Mouse (Mus musculus): ENCODE results near the gene Mettl7a3. TPM values are rescaled to one million over a fixed set of nuclear protein-coding genes. Genes with fewer than 3 reads are reported as not detected.
"Not testable (repeated sequence)": the region's sequence is repeated elsewhere in the genome, so short reads cannot be mapped to it uniquely, and the experiment has no call there.

Mettl7a3 gene
- polyA plus RNA-seq, 1 experiment from 2014 or later, result 0.17 TPM

DNA sequence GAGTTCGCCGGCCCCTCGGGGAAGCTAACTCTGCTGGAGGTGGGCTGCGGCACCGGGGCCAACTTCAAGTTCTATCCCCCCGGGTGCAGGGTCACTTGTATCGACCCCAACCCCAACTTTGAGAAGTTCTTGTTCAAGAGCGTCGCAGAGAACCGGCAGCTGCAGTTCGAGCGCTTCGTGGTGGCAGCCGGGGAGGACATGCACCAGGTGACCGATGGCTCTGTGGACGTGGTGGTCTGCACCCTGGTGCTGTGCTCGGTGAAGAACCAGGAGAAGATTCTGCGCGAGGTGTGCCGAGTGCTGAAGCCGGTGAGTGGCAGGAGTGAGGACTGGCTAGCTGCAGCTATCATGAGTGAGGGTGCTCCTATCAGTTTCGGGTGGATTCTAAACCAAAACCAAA is 18.7 kb downstream of the Mettl7a3 start:
- not testable (repeated sequence) for H3K27me3 ChIP-seq (ENCODE audit: control insufficient read depth, insufficient read depth, low read length); H3K27ac ChIP-seq (replicated peaks; ENCODE audit: low read depth, low read length); H3K9me3 ChIP-seq (replicated peaks; ENCODE audit: control insufficient read depth, low read length); H3K9ac ChIP-seq (replicated peaks; ENCODE audit: low read length); H3K36me3 ChIP-seq (replicated peaks; ENCODE audit: control insufficient read depth, insufficient read depth, low read depth, low read length); ATAC-seq (replicated peaks; ENCODE audit: insufficient number of reproducible peaks, low FRiP score, low TSS enrichment, low read depth); H3K4me3 ChIP-seq (ENCODE audit: low read depth, low read length); DNase-seq (ENCODE audit: low spot score); H3K4me2 ChIP-seq (ENCODE audit: low read depth, low read length); H3K4me1 ChIP-seq (ENCODE audit: control insufficient read depth, insufficient read depth, low read length)
- WGBS, result 85% methylated on average over 13 of the region's 22 CpGs

DNA sequence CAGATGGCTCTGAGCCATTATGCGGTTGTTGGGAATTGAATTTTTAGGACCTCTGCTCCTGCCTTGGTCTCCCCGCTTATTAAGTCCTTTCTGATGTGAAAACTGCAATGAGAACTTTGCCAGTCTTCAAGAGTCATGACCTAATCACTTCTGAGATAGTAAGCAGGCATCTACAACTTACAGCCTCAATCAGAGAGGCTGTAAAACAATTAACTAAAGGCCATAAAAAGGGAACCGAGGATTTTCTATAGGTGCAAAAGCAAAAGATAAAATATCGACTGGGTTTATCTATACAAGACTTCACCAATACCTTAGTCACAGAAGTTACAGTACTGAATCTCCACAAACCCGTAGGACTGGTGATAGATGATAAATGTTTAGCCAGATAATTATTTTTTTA is 21.1 kb downstream of the Mettl7a3 start:
- Histone ChIP-seq H3K4me1 (ENCODE audit: control insufficient read depth, insufficient read depth, low read length) (no peaks in the 10 kb centered on the region), H3K27me3 (ENCODE audit: control insufficient read depth, insufficient read depth, low read length) (no peaks in the 10 kb centered on the region)
- WGBS, result 83% methylated on average over 5 of the region's 5 CpGs

DNA sequence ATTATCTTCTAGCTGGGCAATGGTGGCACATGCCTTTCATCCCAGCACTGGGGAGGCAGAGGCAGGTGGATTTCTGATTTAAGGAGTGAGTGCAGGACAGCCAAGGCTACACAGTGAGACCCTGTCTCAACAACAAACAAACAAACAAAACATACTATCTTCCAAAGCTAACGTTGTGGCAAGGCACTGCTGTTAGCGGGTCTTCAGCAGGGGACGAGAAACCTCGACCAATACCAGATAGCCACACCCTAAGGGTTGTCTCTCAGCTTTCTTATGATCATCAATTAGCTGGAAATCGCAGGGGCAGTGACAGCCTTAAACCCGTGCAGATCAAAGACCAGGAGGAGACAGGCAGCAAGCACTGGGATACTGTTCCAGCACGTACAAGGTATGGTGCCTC is 29.5 kb downstream of the Mettl7a3 start, which contains the start of gene Higd1c:
TSS of gene Higd1c (plus strand) at position 301 of the 400 bp plus-strand sequence.
- Histone ChIP-seq H3K4me2 (ENCODE audit: low read depth, low read length) (no peak within 1 kb of the TSS), H3K9ac (replicated peaks; ENCODE audit: low read length) (no peak within 1 kb of the TSS), H3K4me1 (ENCODE audit: control insufficient read depth, insufficient read depth, low read length) (no peaks in the 10 kb centered on the region), H3K36me3 (replicated peaks; ENCODE audit: control insufficient read depth, insufficient read depth, low read depth, low read length) (no peaks in the 10 kb centered on the region), H3K9me3 (replicated peaks; ENCODE audit: control insufficient read depth, low read length) (no peaks in the 10 kb centered on the region), H3K27me3 (ENCODE audit: control insufficient read depth, insufficient read depth, low read length) (no peaks in the 10 kb centered on the region), H3K4me3 (ENCODE audit: low read depth, low read length) (no peak within 1 kb of the TSS), H3K27ac (replicated peaks; ENCODE audit: low read depth, low read length) (no peak within 1 kb of the TSS)
- no peak for DNase-seq (ENCODE audit: low spot score)
- no peak for ATAC-seq (replicated peaks; ENCODE audit: insufficient number of reproducible peaks, low FRiP score, low TSS enrichment, low read depth)
- 69% methylated on average over 7 of the region's 7 CpGs for WGBS

More for the DNA sequence above, 21.1 kb downstream of the Mettl7a3 start:
- Histone ChIP-seq H3K9me3 (replicated peaks; ENCODE audit: control insufficient read depth, low read length) (no peaks in the 10 kb centered on the region), H3K36me3 (replicated peaks; ENCODE audit: control insufficient read depth, insufficient read depth, low read depth, low read length) (no peaks in the 10 kb centered on the region), H3K9ac (replicated peaks; ENCODE audit: low read length) (no peak overlapping the region), H3K4me3 (ENCODE audit: low read depth, low read length) (no peak overlapping the region), H3K4me2 (ENCODE audit: low read depth, low read length) (no peak overlapping the region), H3K27ac (replicated peaks; ENCODE audit: low read depth, low read length) (no peak overlapping the region)
- ATAC-seq (replicated peaks; ENCODE audit: insufficient number of reproducible peaks, low FRiP score, low TSS enrichment, low read depth) (no peak), DNase-seq (ENCODE audit: low spot score) (no peak)

DNA sequence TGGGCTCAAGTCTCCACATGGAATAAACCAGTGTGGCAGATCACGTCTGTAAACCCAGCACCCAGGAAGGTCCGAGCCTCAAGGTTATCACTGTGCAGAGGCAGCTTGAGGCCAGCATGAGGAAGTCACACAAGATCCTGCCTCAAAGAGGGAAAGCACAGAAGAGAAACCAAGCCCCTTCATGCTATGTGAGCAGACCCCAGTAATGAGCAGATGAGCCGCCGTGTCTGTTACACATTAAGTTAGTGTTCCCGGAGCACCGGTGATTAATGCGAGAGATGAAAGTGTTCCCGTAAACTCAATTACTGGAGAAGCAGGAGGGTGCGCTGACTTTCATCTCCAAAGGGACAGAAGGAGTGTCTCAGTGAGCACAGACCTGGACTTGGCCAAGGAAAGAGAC is 31.2 kb downstream of the Mettl7a3 start:
- DNase-seq (ENCODE audit: low spot score); H3K9ac ChIP-seq (replicated peaks; ENCODE audit: low read length); H3K36me3 ChIP-seq (replicated peaks; ENCODE audit: control insufficient read depth, insufficient read depth, low read depth, low read length); H3K27me3 ChIP-seq (ENCODE audit: control insufficient read depth, insufficient read depth, low read length); H3K4me1 ChIP-seq (ENCODE audit: control insufficient read depth, insufficient read depth, low read length); ATAC-seq (replicated peaks; ENCODE audit: insufficient number of reproducible peaks, low FRiP score, low TSS enrichment, low read depth); H3K4me3 ChIP-seq (ENCODE audit: low read depth, low read length); H3K27ac ChIP-seq (replicated peaks; ENCODE audit: low read depth, low read length); H3K9me3 ChIP-seq (replicated peaks; ENCODE audit: control insufficient read depth, low read length); H3K4me2 ChIP-seq (ENCODE audit: low read depth, low read length): not testable (repeated sequence)
- WGBS, result 40% methylated on average over 7 of the region's 9 CpGs

DNA sequence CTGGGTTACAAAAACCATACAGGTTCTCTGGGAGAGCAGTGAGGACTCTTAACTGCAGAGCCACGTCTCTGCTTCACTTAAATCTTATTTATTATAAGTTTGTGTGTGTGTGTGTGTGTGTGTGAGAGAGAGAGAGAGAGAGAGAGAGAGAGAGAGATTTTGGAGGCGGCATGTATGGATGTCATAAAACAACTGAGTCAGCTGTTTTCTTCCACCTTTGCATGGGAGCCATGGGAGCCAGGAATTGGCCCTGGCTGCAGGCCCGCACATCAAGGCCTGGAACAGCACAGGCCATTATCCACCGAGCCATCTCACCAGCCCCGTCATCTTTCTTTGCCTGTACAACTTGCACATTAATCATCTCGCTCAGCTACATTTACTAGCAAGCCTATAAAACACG is 32.4 kb downstream of the Mettl7a3 start:
- WGBS, result 88% methylated on average over 7 of the region's 7 CpGs
- Histone ChIP-seq H3K27me3 (ENCODE audit: control insufficient read depth, insufficient read depth, low read length) (no peaks in the 10 kb centered on the region), H3K36me3 (replicated peaks; ENCODE audit: control insufficient read depth, insufficient read depth, low read depth, low read length) (no peaks in the 10 kb centered on the region), H3K9me3 (replicated peaks; ENCODE audit: control insufficient read depth, low read length) (no peaks in the 10 kb centered on the region), H3K4me1 (ENCODE audit: control insufficient read depth, insufficient read depth, low read length) (no peaks in the 10 kb centered on the region), H3K27ac (replicated peaks; ENCODE audit: low read depth, low read length) (no peak overlapping the region), H3K4me2 (ENCODE audit: low read depth, low read length) (no peak overlapping the region), H3K4me3 (ENCODE audit: low read depth, low read length) (no peak overlapping the region), H3K9ac (replicated peaks; ENCODE audit: low read length) (no peak overlapping the region)
- ATAC-seq (replicated peaks; ENCODE audit: insufficient number of reproducible peaks, low FRiP score, low TSS enrichment, low read depth) (no peak), DNase-seq (ENCODE audit: low spot score) (no peak)

DNA sequence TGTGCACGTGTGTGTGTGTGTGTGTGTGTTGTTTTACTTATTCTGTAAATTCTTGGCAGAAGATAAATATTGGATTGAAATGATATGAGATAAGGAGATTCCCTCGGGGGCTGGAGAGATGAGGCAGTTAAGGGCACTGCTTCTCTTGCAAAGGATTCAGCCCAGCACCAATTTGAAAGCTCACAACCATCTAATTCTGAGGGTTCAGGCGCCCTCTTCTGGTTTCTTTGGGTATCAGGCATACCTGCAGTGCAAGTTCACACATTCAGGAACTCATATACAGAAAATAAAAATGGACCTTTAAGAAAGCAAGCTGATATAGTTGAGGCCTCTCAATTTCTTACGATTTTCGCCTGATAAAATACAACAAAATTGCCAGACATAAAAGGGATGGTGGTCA is 40.3 kb downstream of the Mettl7a3 start:
- H3K4me3 ChIP-seq (ENCODE audit: low read depth, low read length), result no peak overlapping the region
- H3K9me3 ChIP-seq (replicated peaks; ENCODE audit: control insufficient read depth, low read length), result no peaks in the 10 kb centered on the region

DNA sequence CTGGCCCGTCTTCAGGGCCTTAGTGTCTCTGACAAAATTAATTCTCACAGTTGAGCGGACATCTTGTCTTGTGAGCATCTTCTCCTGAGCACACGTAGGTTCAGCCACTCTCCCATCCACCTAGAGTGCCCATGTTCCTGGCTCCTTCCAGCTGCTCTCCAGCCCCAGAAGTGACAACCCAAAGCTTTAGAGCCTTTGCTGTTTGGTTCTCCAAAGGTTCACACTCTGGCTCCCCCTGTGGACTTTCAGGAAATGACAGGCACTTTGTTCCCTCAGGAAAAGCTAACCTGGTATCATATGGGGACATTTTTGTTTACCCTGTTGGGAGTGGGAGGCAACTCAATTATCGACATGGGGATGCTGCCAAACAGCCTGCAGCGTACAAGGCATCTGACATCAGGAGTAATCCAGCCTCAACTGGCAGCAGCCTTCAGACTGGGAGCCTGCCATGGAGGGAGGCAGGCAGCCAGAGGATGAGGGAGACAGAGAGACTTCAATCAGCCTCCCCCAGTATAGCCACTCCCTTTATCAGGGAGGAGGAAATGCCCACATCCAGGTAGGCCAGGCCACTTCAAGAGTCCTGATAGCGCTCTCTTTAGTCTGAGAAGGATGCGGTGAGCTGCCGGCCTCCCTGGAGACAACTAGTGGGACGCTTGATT is 43.2 kb downstream of the Mettl7a3 start:
- H3K4me3 ChIP-seq (ENCODE audit: low read depth, low read length); H3K27me3 ChIP-seq (ENCODE audit: control insufficient read depth, insufficient read depth, low read length); H3K4me2 ChIP-seq (ENCODE audit: low read depth, low read length); DNase-seq (ENCODE audit: low spot score); H3K9me3 ChIP-seq (replicated peaks; ENCODE audit: control insufficient read depth, low read length); H3K27ac ChIP-seq (replicated peaks; ENCODE audit: low read depth, low read length); ATAC-seq (replicated peaks; ENCODE audit: insufficient number of reproducible peaks, low FRiP score, low TSS enrichment, low read depth); H3K4me1 ChIP-seq (ENCODE audit: control insufficient read depth, insufficient read depth, low read length); H3K9ac ChIP-seq (replicated peaks; ENCODE audit: low read length); H3K36me3 ChIP-seq (replicated peaks; ENCODE audit: control insufficient read depth, insufficient read depth, low read depth, low read length): not testable (repeated sequence)
- WGBS, result 32% methylated on average over 3 of the region's 9 CpGs

More for the DNA sequence above, 40.3 kb downstream of the Mettl7a3 start:
- Histone ChIP-seq H3K9ac (replicated peaks; ENCODE audit: low read length) (no peak overlapping the region), H3K27me3 (ENCODE audit: control insufficient read depth, insufficient read depth, low read length) (no peaks in the 10 kb centered on the region), H3K36me3 (replicated peaks; ENCODE audit: control insufficient read depth, insufficient read depth, low read depth, low read length) (no peaks in the 10 kb centered on the region), H3K4me1 (ENCODE audit: control insufficient read depth, insufficient read depth, low read length) (no peaks in the 10 kb centered on the region), H3K27ac (replicated peaks; ENCODE audit: low read depth, low read length) (no peak overlapping the region), H3K4me2 (ENCODE audit: low read depth, low read length) (no peak overlapping the region)
- WGBS, result 32% methylated on average over 5 of the region's 5 CpGs
- DNase-seq (ENCODE audit: low spot score), result peak; percentile 81
- ATAC-seq (replicated peaks; ENCODE audit: insufficient number of reproducible peaks, low FRiP score, low TSS enrichment, low read depth), result no peak

DNA sequence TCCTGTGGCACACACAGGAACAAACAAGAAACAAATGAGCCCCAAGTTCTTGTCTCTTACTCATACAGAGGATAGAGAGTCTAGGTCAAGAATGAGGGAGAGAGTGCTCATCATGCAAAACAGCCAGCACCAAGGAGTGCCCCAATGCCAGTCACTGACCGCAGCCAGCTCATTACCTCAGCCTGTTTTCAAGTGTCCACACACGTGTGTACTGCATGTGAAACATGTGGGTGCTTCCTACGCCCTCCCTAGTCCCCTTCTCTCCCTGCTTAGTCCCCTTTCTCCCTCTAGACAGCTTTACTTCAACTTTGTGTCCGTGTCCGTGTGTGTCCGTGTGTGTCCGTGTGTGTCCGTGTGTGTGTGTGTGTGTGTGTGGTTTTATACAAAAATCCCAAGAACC is 44.9 kb downstream of the Mettl7a3 start:
- no peaks in the 10 kb centered on the region for H3K9me3 ChIP-seq (replicated peaks; ENCODE audit: control insufficient read depth, low read length)
- no peak for ATAC-seq (replicated peaks; ENCODE audit: insufficient number of reproducible peaks, low FRiP score, low TSS enrichment, low read depth)
- H3K36me3 ChIP-seq (replicated peaks; ENCODE audit: control insufficient read depth, insufficient read depth, low read depth, low read length), result no peaks in the 10 kb centered on the region
- H3K27me3 ChIP-seq (ENCODE audit: control insufficient read depth, insufficient read depth, low read length), result no peaks in the 10 kb centered on the region
- no peak overlapping the region for H3K9ac ChIP-seq (replicated peaks; ENCODE audit: low read length)
- no peak for DNase-seq (ENCODE audit: low spot score)
- no peaks in the 10 kb centered on the region for H3K4me1 ChIP-seq (ENCODE audit: control insufficient read depth, insufficient read depth, low read length)
- no peak overlapping the region for H3K4me3 ChIP-seq (ENCODE audit: low read depth, low read length)
- H3K27ac ChIP-seq (replicated peaks; ENCODE audit: low read depth, low read length), result no peak overlapping the region
- no peak overlapping the region for H3K4me2 ChIP-seq (ENCODE audit: low read depth, low read length)
- 85% methylated on average over 8 of the region's 8 CpGs for WGBS

Measured in embryonic facial prominence, embryonic 11.5 days (tissue).